Mouse (Mus musculus): ENCODE measurements around the gene Cyp2j5. TPM values are rescaled to one million over a fixed set of nuclear protein-coding genes. Genes with fewer than 3 reads are reported as not detected.

Gene Cyp2j5
- total RNA-seq, 2 experiments from 2014 or later: 0.50 TPM; not detected in 1

Other genes with a start within 250 kb of the Cyp2j5 start
- not detected for gene Cyp2j8, start 156.8 kb downstream of the Cyp2j5 start, total RNA-seq (2021)
- 1 to 10 TPM; 4.4 to 6.0 TPM for gene Cyp2j6, start 110.5 kb downstream of the Cyp2j5 start, total RNA-seq (2021)
- gene Cyp2j9, start 72.6 kb downstream of the Cyp2j5 start, total RNA-seq (2021): 1 to 10 TPM; 1.3 to 2.2 TPM
- gene Gm12695, start 121.0 kb upstream of the Cyp2j5 start, total RNA-seq (2021): not detected